Comparison of ENCODE assay signal across 15 mouse cellular contexts in the genomic region with DNA sequence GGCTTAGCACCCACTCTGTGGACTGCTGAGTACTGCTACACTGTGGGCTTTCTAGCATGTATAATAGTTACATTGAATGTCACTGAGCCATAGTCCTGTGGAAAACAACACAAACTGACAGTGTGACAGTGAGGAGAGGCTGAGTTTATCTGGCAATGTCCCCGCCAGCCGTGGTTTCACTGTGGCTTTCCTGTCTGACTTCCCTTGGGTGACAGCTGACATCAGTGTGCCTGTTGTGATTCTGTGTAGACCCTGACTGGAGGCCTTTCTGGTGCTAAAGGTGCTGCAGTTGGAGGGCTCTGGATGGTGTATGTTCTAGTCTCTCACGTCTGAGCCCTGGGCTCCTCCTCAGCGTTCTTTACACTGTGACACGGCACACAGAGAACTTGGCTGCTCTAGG.
"Had no signal": no experiment of that assay in that cellular context is flagged by ENCODE, and none has a peak within 500 bp of the region (broad histone marks: within the 10 kb centered on the region; RNA-seq: fewer than 3 reads in every experiment).

No protein-coding gene starts in this region.

- H3K9me3 ChIP-seq: kidney, embryonic 15.5 days; limb, embryonic 15.5 days; liver, embryonic 12.5 days; midbrain, embryonic 10.5 days had no signal

- H3K27ac ChIP-seq: kidney, embryonic 15.5 days; left cerebral cortex, adult 2 months; limb, embryonic 15.5 days; liver, embryonic 12.5 days; macrophage; midbrain, embryonic 10.5 days had no signal

- H3K9ac ChIP-seq: kidney, embryonic 15.5 days; limb, embryonic 15.5 days; liver, embryonic 12.5 days; lung, embryonic 14.5 days had no signal

- DNase-seq: kidney, adult 2 months; kidney, postnatal 25 days; lung, embryonic 14.5 days; lung, postnatal 14 days; right cerebral cortex, adult 18-20 months; right cerebral cortex, postnatal 25 days; thymus, adult 18-20 months; thymus, postnatal 14 days had no signal

- H3K4me2 ChIP-seq: kidney, embryonic 15.5 days; limb, embryonic 15.5 days; liver, embryonic 12.5 days; lung, embryonic 14.5 days had no signal

- H3K4me3 ChIP-seq: kidney, embryonic 15.5 days; left cerebral cortex, adult 2 months; limb, embryonic 15.5 days; liver, embryonic 12.5 days; midbrain, embryonic 10.5 days had no signal

- H3K27me3 ChIP-seq: kidney, embryonic 15.5 days; limb, embryonic 15.5 days; liver, embryonic 12.5 days had no signal

- ATAC-seq: liver, embryonic 12.5 days; midbrain, embryonic 16.5 days had no signal
